Mouse (Mus musculus) gastrocnemius, postnatal 10 days (tissue): ENCODE data around the gene Noc3l. TPM values are rescaled to one million over a fixed set of nuclear protein-coding genes. Genes with fewer than 3 reads are reported as not detected.

ENCODE experiments used
- DNase-seq: peaks from one replicate; pipeline ENCODE4 v3.0.0; 2021; ENCODE audit warnings: mixed read lengths
- long read RNA-seq, 2 experiments: library from polyadenylated mRNA; stranded (forward); transcript quantifications; one replicate each; pipeline ENCODE4 v2.0.0; 2021
- total RNA-seq, 2 experiments: library from RNA; stranded (reverse); gene quantifications; 2 replicates each; pipeline ENCODE4 v1.2.3; 2021

Gene Noc3l
- 1 to 10 TPM; 6.1 to 8.3 TPM for total RNA-seq
- long read RNA-seq, experiment 1, transcript Noc3l-201 (21 exons, 3,977 nt), result major isoform, 9 of 9 reads
- long read RNA-seq, experiment 1, partial matches to known transcripts, result 0 of 9 reads
- long read RNA-seq, experiment 1, other reads (novel, unspliced or antisense), result 0 of 9 reads
- long read RNA-seq, experiment 2, transcript Noc3l-201 (21 exons, 3,977 nt), result major isoform, 9 of 9 reads
- long read RNA-seq, experiment 2, partial matches to known transcripts, result 0 of 9 reads
- long read RNA-seq, experiment 2, other reads (novel, unspliced or antisense), result 0 of 9 reads

DNA sequence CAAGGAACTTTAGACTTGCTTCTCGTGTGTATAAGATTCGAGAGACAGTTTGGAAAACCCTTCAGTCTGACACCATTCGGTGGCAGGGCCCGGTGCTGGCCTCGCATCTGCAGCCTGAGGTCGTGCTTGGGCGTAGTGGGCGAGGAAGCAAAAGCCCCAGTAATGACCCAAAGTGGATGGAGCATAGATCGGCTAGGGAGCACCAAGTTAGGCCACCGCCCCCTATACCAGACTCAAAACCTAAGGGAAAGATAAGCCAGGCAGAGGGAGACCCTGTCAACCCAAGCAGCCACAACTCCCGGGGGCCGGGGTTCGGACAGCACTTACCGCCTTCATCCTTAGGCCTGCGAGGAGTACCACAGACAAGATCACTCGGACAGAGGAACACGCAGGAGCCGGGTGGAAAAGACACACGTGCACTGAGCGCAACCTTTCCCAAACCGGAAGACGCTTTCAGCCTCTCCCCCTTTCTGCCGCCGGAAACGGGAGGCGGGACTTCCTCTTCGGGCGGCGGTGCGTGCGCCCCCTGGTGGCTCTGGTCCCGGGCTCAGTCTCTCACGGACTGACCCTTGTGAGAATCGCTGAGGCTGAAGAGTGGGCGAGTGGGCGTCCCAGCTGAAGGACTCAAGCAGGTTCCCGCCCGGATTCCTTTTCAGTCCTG is at the start of gene Noc3l:
Gene Noc3l, minus strand, starts transcription at position 472 of the 661 bp plus-strand sequence.
- peak; percentile 97 for DNase-seq

- DNase-seq, result no peak
These were observed 43.5 kb upstream of the Noc3l start for GRCm38 (mm10) chr19:38862523-38862922.

DNA sequence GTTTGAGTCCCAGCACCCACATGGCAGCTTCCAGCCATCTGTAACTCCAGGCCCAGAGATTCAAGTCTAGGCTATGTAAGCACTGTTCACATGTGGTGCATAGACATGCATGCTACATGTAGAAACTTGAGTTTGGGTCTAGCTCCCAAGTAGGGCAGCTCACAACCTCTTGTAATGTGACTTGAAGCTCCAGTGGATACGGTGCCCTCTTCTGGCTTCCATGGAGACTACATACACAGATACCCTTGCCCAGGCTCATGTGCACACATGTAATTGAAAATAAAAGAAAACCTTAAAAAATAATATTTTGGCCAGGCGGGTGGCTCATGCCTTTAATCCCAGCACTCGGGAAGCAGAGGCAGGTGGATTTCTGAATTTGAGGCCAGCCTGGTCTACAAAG is 39.2 kb upstream of the Noc3l start:
- DNase-seq, result no peak

GRCm38 (mm10) chr19:38846373-38846772 is 27.3 kb upstream of the Noc3l start:
- DNase-seq, result no peak

DNA sequence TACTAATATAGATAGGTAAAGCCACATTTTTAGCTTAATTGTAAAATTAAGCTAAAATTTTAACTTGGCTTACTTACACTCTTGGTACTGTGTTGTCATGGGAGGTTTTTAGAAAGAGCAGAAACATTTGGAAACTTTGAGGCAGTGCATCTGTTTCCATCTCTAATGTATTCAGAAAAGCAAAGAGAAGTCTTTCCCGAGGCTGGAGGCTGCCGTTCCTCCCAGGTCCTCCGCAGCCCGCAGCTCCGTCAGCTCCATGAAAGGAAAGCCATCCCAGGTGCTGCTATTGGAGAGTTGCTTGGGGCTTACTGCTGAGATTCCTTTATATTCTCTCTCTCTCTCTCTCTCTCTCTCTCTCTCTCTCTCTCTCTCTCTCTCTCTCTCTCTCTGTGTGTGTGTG is 25.8 kb upstream of the Noc3l start:
- no peak for DNase-seq

DNA sequence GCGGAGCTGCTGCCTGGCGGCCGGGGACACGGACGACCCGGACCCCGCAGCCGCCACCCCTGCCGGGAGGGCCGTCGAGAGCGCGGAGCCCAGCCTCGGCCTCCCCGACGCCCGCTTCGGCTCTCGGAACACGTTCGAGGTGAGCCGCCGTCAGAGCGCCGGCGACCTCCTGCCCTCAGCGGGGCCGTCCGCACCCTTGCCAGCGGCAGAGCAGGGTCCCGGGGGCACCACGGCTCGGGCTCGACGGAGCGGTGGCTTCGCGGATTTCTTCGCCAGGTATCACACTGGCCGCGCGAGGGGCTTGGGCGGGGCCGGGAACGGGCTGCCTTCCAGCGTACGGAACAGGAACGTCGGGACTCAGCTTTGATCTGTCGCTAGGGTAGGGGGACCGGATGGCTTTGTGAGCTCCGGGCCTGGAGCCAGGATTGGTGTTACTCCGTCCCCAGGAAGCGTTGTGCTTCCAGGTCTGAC is 18.2 kb upstream of the Noc3l start:
- peak; percentile 62 for DNase-seq

GRCm38 (mm10) chr19:38836438-38837170 is 17.6 kb upstream of the Noc3l start, which contains the start of gene Tbc1d12:
Gene Tbc1d12 (plus strand): TSS chr19:38836579.
- peak; percentile 91 for DNase-seq

DNA sequence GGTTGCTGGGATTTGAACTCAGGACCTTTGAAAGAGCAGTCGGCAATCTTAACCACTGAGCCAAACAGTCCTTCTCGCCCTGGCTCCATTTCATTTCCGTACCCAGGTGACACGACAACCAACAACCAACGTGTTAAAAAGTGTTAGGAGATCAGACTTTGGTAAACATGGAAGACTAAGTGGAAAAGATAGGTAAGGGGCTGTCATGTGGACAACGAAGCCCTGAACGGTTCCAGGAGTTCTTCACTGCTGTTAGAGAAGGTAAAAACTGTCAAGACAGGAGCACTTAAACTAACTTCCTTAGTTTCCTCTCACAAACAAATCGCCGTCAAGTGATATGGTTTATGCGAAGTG is 17.0 kb upstream of the Noc3l start:
- DNase-seq, result no peak

DNA sequence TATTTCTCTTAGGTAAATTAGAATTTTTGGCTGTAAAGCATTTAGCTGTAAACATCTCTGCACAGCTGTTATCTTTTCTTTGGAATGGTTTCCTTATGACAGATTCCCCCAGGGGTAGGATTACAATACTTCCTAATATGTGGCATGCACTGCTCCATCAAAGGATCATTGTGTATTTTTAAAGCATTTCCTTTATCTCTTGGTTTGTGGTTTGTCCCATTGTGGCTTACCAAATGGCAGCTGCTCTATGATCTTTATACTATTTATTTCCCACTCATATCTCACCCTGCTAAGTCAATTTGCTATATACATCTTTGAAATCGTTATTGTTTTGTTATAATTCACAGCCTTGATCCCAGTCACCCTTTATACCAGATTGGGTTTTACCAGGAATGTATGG is 14.2 kb upstream of the Noc3l start:
- DNase-seq, result no peak

- DNase-seq, result no peak
These were observed 1.3 kb upstream of the Noc3l start for GRCm38 (mm10) chr19:38820186-38820804.

GRCm38 (mm10) chr19:38819427-38819802 is 378 bp upstream of the Noc3l start:
- no peak for DNase-seq

DNA sequence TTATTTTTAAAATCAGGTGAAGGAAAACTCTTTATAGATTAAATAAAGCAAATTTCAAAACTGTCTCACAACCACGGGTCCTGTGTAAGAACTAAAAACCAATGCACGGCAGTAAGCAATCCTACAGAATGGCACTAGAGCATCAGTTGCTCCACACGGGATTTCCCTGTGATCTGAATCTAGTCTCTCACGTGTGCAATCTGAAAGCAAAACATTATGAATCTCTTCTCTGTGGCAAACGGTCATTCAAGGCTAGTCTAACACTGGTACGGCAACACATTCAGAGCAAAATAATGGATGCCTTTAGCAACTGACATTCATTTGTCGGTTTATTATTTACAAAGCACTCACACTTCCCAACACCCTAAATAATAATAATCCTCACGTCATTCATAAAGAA is 846 bp downstream of the Noc3l start:
- no peak for DNase-seq

DNA sequence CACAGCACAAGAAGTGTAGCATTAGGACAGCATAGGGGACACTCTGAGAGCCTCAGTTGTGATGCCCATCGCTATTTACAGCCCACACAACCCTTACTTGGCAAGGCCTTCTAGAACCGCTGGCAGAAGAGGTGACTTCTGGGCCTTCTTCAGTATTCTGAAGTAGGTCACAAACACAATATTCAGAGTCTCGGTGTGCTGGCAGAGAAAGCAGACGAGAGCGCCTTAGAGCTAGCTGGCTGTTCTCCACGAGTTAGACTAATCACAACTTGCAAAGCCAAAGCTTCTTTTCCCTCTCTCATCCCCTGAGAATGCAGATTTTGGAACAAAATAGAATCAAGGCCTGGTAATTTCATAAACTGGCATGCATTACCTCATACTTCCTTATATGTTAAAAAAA is 20.2 kb downstream of the Noc3l start:
- peak; percentile 15 for DNase-seq

- peak; percentile 29 for DNase-seq
These were observed 20.7 kb downstream of the Noc3l start for GRCm38 (mm10) chr19:38798291-38798690.

DNA sequence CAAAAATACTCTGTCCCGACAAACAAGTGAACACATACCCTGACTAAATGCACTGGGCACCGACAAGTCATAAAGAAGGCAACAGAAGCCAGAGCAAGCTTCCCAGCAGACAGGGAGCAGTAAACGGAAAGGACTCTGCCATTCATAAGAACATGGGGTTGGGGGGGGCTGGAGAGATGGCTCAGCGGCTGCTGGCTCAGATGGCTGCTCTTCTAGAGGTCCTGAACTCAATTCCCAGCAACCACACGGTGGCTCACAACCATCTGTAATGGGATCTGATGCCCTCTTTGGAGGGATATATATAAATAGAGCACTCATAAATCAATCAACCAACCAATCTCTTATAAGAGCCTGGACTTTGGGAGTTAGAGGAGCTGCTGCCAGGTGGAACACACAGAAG is 22.5 kb downstream of the Noc3l start:
- DNase-seq, result no peak

DNA sequence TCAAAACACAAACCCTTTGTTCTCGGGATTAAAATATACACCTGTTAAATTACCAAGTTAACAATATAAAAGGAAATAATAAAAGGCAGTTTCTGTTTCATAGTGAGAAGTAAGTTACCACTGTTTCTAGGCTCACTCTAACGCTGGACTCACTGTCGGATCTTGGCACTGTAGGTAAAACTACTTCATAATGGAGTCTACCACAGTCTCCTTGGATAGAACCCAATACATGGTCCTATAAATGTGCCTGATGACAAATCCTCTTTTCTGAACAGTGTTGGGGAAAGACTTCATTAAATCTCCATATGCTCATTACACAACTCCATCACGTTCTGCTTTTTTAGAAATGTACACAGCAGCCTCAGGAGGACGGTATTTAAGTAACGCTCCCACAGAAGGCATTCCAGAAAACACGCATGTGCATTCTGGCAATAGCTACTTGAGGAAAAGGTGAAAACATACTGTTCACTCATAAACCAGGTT is 25.4 kb downstream of the Noc3l start:
- no peak for DNase-seq

GRCm38 (mm10) chr19:38787756-38788155 is 31.3 kb downstream of the Noc3l start:
- no peak for DNase-seq

GRCm38 (mm10) chr19:38783542-38783941 is 35.5 kb downstream of the Noc3l start:
- DNase-seq, result no peak

GRCm38 (mm10) chr19:38778805-38779204 is 40.2 kb downstream of the Noc3l start:
- no peak for DNase-seq

DNA sequence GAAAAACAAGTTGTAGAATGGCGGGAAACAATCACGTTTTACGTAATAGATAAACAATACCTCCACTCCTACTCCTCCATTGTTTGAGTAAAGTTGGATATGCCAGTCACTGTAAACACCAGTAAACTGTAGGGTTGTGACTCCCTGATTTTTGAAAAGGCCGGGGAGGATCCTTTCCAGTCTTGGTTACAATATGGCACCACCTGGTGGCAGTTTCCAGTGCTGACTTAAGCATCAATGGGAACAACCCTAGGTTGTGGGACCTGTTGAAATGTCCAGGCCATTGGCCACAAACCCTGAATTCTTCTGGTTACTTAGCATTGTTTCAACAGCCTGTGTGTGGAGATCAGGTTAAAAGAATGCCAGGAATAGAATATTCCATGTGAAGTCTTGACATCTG is 43.5 kb downstream of the Noc3l start:
- peak; percentile 68 for DNase-seq

- DNase-seq, result no peak
These were observed 52.7 kb downstream of the Noc3l start for GRCm38 (mm10) chr19:38766306-38766705.

- no peak for DNase-seq
These were observed 58.6 kb downstream of the Noc3l start for GRCm38 (mm10) chr19:38760441-38760840.
